Mouse (Mus musculus) hindbrain, embryonic 10.5 days (tissue): Measurements from ENCODE around the gene Qpctl. TPM values are rescaled to one million over a fixed set of nuclear protein-coding genes. Genes with fewer than 3 reads are reported as not detected.
"Not testable (repeated sequence)": the region's sequence is repeated elsewhere in the genome, so short reads cannot be mapped to it uniquely, and the experiment has no call there.

Experiments
- DNase-seq: peaks from one replicate; pipeline ENCODE4 v3.0.0-alpha.2; 2017; ENCODE audit warnings: low spot score
- H3K27ac ChIP-seq: fragments of 300-500 bp; sonication (generic); 2 replicates; pipeline ENCODE4 v1.5.1; 2016; ENCODE audit warnings: mild to moderate bottlenecking, moderate library complexity
- H3K27me3 ChIP-seq: fragments of 300-500 bp; sonication (generic); 2 replicates; pipeline ENCODE4 v1.6.1; 2016; ENCODE audit warnings: mild to moderate bottlenecking; ENCODE audit not compliant: poor library complexity, insufficient read depth, severe bottlenecking
- H3K36me3 ChIP-seq: fragments of 300-500 bp; sonication (generic); 2 replicates; pipeline ENCODE4 v1.6.1; 2016; ENCODE audit warnings: mild to moderate bottlenecking, moderate library complexity
- H3K4me1 ChIP-seq: fragments of 300-500 bp; sonication (generic); replicated peaks from 2 replicates; pipeline ENCODE4 v1.6.1; 2016; ENCODE audit warnings: mild to moderate bottlenecking
- H3K4me3 ChIP-seq: fragments of 300-500 bp; sonication (generic); 2 replicates; pipeline ENCODE4 v1.5.1; 2016; ENCODE audit warnings: mild to moderate bottlenecking, moderate library complexity
- H3K9me3 ChIP-seq: fragments of 300-500 bp; sonication (generic); 2 replicates; pipeline ENCODE4 v1.6.1; 2016; ENCODE audit warnings: mild to moderate bottlenecking, moderate library complexity
- WGBS: fragments of 180-500 bp; shearing (Covaris S2); methylation state at CpG from one replicate; pipeline ENCODE4 v1.1.7; 2016; 5-methylcytosine and 5-hydroxymethylcytosine counted together
- polyA plus RNA-seq: library from polyadenylated mRNA; unstranded; fragments of >200 nt; fragmentation: Nextera tagmentation; extraction: Ambion mirVana; gene quantifications from 2 replicates; pipeline ENCODE4 v1.2.1, GENCODE M21; 2016

Qpctl gene
- polyA plus RNA-seq, 1 experiment from 2014 or later = 22.1 TPM

DNA sequence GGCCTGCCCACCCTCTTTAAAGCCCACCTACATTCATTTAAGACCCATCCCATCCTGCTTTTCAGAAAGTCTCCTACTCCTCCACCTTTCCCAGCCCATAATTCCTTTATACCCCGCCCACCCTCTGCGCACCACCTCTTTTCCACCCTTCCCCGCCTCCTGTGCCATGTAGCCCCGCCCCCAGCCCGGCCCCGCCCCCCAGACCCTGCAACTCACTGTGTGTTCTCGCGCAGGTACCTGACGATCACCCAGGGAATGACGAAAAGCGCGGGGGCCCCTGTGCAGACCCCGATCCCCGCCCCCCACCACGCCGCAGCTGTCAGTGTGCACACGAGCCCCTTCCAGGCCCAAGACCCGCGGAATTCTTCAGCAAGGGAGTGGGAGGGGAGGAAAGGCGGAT, 11.0 kb upstream of the Qpctl start:
- Histone ChIP-seq H3K9me3 (no peaks in the 10 kb centered on the region), H3K27ac (peak overlapping the region; percentile 23; the same call in 1 of the 2 replicates), H3K36me3 (peaks cover 14% of the 10 kb centered on the region), H3K27me3 (peaks cover 70% of the 10 kb centered on the region), H3K4me3 (peak overlapping the region; percentile 52), H3K4me1 (peaks cover 44% of the 10 kb centered on the region)
- WGBS = 2% methylated on average over 20 of the region's 20 CpGs
- DNase-seq = peak; percentile 60

DNA sequence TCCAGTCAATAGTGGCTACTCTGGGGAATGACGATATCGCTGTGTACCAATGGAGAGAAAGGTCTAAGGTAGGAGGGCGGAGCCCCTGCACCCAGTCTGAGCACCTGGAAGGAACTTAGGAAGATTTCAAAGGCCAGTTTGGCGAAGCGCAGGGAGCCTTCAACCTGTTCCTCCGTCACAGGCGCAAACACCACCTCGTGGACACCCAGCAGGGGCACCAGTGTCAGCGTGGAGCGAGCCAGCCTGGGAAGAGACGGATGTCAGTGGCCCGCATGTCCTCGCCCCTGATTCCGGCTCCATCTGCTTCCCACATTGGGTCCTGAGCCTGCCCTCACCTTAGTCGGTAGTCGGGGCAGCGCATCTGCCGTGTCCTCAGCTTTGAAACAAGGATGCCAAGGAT, 10.3 kb upstream of the Qpctl start:
- Histone ChIP-seq H3K27ac (no peak overlapping the region), H3K4me1 (peaks cover 37% of the 10 kb centered on the region), H3K27me3 (peaks cover 63% of the 10 kb centered on the region), H3K36me3 (peaks cover 21% of the 10 kb centered on the region), H3K9me3 (no peaks in the 10 kb centered on the region), H3K4me3 (peak overlapping the region; percentile 52)
- 13% methylated on average over 18 of the region's 18 CpGs for WGBS
- DNase-seq = no peak

DNA sequence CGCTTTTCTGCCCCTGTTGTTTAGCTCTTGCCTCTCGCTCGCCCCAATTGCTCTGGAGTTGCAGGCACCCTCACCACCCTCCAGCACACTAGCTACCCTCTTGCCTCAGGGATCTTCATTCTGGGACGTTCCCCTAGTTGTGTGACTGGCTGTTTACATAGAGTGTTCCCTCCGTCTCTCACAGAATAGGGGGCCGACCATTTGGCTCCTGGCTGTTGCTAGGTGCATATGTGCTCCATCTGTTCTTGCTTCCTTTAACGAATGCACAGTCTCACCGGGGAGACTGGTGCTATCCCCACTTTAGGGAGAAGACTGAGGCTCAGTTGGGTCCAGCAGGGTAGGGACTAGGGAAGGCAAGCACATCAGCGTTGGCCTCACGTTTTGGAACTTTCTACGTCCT, 9.5 kb upstream of the Qpctl start:
- peaks cover 29% of the 10 kb centered on the region for H3K4me1 ChIP-seq
- peaks cover 55% of the 10 kb centered on the region for H3K27me3 ChIP-seq
- H3K36me3 ChIP-seq = peaks cover 29% of the 10 kb centered on the region
- H3K4me3 ChIP-seq = no peak overlapping the region
- DNase-seq = no peak
- no peaks in the 10 kb centered on the region for H3K9me3 ChIP-seq
- WGBS = 65% methylated on average over 11 of the region's 11 CpGs
- H3K27ac ChIP-seq = no peak overlapping the region

DNA sequence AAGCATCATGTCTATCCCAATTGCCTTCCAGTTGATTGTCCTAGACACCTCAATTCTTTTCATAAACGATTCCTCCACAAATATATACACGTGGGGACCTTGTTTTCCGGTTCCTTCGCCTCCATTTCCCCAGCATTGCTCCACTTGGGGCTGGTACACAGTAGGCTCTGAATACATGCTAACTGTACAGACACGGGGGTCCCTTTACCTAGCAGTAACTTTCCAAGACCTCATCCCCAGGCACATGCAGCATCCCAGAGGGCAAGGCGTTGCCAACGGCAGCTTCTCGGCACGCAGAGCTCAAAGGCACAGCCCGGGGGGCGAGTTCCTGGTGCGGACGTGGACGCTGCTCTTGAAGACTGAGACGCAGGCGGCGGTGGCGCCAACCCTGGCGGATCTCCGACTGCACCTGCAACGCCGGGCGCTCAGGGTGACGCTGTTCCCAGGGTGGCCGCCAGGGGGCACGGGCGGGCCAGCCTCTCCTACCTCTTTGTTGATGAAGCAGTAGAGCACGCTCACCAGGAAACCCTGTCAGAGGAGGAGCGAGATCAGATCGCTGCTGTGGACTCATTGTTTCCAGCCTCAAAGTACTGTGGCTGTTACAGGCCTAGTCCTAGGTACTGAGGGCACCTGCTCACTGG, 8.2 kb upstream of the Qpctl start:
- peaks cover 26% of the 10 kb centered on the region for H3K4me1 ChIP-seq
- H3K36me3 ChIP-seq = peaks cover 43% of the 10 kb centered on the region
- 7% methylated on average over 30 of the region's 30 CpGs for WGBS
- peak; percentile 93 for DNase-seq
- H3K9me3 ChIP-seq = no peaks in the 10 kb centered on the region
- peak overlapping the region; percentile 37 for H3K4me3 ChIP-seq
- peak overlapping the region; percentile 79 for H3K27ac ChIP-seq
- H3K27me3 ChIP-seq = peaks cover 42% of the 10 kb centered on the region

GRCm38 (mm10) chr7:19155825-19156475, 6.9 kb upstream of the Qpctl start:
- peaks cover 33% of the 10 kb centered on the region for H3K27me3 ChIP-seq
- no peak overlapping the region for H3K27ac ChIP-seq
- no peak overlapping the region for H3K4me3 ChIP-seq
- DNase-seq = no peak
- 68% methylated on average over 13 of the region's 13 CpGs for WGBS
- peaks cover 29% of the 10 kb centered on the region for H3K4me1 ChIP-seq
- H3K36me3 ChIP-seq = peaks cover 56% of the 10 kb centered on the region
- no peaks in the 10 kb centered on the region for H3K9me3 ChIP-seq

DNA sequence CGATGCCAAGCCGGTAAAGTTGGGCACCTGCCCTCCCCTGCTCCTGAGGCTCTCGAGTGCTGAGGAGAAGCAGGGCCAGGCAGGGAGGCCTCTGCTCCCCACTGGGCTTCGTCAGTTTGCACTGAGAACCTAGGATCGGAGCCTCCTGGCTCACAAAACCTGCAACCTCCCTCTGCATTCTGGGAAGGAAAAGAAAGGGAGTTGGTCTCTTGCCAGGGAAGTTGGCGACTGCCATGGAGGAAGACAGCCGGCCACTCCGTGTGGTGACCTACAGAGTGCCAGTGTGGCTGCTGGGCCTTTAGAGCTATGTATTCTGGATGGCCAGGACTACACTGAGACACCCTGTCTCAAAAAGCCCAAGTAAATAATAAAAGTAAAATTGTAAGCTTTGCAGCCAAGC, 5.7 kb upstream of the Qpctl start:
- Histone ChIP-seq H3K4me3 (no peak overlapping the region), H3K36me3 (peaks cover 58% of the 10 kb centered on the region), H3K4me1 (peaks cover 31% of the 10 kb centered on the region), H3K9me3 (no peaks in the 10 kb centered on the region), H3K27me3 (peaks cover 22% of the 10 kb centered on the region), H3K27ac (no peak overlapping the region)
- DNase-seq = no peak
- WGBS = 86% methylated on average over 8 of the region's 8 CpGs

DNA sequence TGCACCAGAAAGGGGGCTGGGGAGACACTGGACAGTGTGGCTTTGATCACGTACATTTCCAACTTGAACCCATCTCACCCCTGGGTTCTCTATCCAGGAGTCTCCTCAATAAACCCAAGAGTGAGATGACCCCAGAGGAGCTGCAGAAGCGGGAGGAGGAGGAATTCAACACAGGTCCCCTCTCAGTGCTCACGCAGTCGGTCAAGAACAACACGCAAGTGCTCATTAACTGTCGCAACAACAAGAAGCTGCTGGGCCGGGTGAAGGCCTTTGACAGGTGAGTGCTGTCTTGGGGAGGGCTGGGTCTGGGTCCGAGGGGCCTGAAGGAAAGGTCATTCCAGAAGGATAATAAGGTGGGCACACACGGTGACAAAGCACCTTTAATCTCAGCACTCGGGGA, 2.0 kb upstream of the Qpctl start:
- DNase-seq, H3K9me3 ChIP-seq, H3K27me3 ChIP-seq, H3K27ac ChIP-seq: not testable (repeated sequence)
- peak overlapping the region; percentile 78 for H3K4me3 ChIP-seq
- peaks cover 33% of the 10 kb centered on the region for H3K4me1 ChIP-seq
- peaks cover 62% of the 10 kb centered on the region for H3K36me3 ChIP-seq
- 94% methylated on average over 10 of the region's 10 CpGs for WGBS

DNA sequence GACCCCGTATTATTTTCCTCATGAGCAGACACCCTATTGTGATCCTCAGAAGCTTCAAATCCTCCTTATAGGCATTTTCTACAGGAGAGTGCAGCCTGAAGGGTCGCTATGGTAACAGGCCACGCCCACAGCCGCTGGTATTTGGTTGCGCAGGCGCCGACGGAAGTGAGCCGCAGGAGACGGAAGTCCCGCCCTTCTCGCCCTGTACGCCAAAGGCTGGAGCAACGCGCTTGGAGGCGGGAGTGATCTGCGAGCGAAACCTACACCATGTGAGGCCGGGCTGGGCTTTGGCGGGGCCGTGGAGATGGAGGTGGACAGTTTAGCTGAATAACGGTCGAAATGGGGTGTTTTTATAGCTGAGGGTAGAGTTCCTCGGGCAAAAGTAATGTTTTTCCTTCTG, 535 bp upstream of the Qpctl start, which contains the start of gene Snrpd2:
Snrpd2 (plus strand) TSS at position 97 of the 400 bp plus-strand sequence.
- H3K9me3 ChIP-seq = no peaks in the 10 kb centered on the region
- peak; percentile 99 for DNase-seq
- peaks cover 53% of the 10 kb centered on the region for H3K36me3 ChIP-seq
- WGBS = under 1% methylated on average over 24 of the region's 24 CpGs
- H3K4me1 ChIP-seq = peaks cover 33% of the 10 kb centered on the region
- peak within 1 kb of the TSS; percentile 78 for H3K4me3 ChIP-seq
- H3K27ac ChIP-seq = peak within 1 kb of the TSS; percentile 89
- no peaks in the 10 kb centered on the region for H3K27me3 ChIP-seq

- Histone ChIP-seq H3K36me3 (peaks cover 48% of the 10 kb centered on the region), H3K4me3 (peak overlapping the region; percentile 78), H3K27ac (peak overlapping the region; percentile 89), H3K4me1 (peaks cover 33% of the 10 kb centered on the region), H3K9me3 (no peaks in the 10 kb centered on the region), H3K27me3 (no peaks in the 10 kb centered on the region)
- WGBS = 17% methylated on average over 20 of the region's 20 CpGs
- DNase-seq = no peak
These were observed 764 bp downstream of the Qpctl start for GRCm38 (mm10) chr7:19148180-19148874.

DNA sequence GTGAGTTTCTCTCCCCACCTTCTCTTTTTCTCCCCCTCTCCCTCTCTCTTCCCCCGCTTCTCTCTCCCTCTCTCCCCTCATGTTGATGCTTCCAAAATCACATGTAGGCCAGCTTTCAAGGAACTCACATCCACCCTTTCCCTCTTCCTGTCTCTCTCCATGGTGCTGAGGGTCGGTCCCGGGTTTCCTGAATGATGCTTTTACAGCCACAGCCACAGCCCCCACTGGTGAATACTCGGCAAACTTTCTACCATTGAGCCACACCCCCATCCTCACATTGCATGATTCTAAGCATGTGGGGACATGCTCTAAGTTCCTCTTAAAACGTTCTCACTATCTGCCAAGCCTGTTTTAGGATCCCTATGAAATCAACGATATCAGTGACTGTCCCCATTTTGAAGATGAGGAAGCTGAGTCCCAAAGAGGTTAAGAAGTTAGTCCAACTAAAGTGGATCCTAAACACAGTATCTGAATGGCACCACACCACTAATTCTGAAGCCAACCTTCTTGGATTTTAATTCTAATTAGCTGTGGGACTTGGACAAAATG, 1.5 kb downstream of the Qpctl start:
- Histone ChIP-seq H3K9me3 (no peaks in the 10 kb centered on the region), H3K4me1 (peaks cover 33% of the 10 kb centered on the region), H3K36me3 (peaks cover 47% of the 10 kb centered on the region), H3K27ac (no peak overlapping the region), H3K27me3 (no peaks in the 10 kb centered on the region), H3K4me3 (no peak overlapping the region)
- 56% methylated on average over 6 of the region's 6 CpGs for WGBS
- no peak for DNase-seq

GRCm38 (mm10) chr7:19146793-19147192, 2.3 kb downstream of the Qpctl start:
- no peak overlapping the region for H3K27ac ChIP-seq
- H3K36me3 ChIP-seq = peaks cover 47% of the 10 kb centered on the region
- H3K4me1 ChIP-seq = peaks cover 33% of the 10 kb centered on the region
- DNase-seq = no peak
- 89% methylated on average over 10 of the region's 10 CpGs for WGBS
- H3K9me3 ChIP-seq = no peaks in the 10 kb centered on the region
- H3K27me3 ChIP-seq = no peaks in the 10 kb centered on the region
- peak overlapping the region; percentile 14; the same call in 1 of the 2 replicates for H3K4me3 ChIP-seq

DNA sequence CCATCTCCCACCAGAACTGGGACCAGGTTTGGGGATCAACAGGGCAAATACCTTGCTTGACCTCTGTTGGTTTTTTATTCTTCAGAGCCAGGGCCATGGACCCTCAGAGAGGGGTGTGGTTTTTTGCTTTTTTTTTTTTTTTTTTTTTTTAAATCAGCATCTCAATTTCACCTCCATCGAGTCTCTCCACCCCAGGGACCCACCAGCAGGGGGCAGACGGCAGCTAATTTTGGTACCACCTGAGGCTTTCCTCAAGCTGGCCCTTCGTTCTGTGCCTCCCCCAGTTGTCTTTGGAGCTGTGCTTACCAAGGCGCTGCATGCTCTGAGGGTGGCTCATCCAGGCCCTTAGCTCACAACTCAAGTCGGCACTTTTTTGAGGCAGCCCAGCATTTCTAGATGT, 11.7 kb downstream of the Qpctl start:
- Histone ChIP-seq H3K9me3 (no peaks in the 10 kb centered on the region; the same call in 1 of the 2 replicates), H3K36me3 (peaks cover 83% of the 10 kb centered on the region), H3K4me3 (no peak overlapping the region), H3K27me3 (no peaks in the 10 kb centered on the region), H3K4me1 (no peaks in the 10 kb centered on the region), H3K27ac (no peak overlapping the region)
- 56% methylated on average over 5 of the region's 5 CpGs for WGBS
- DNase-seq = peak; percentile 40
